7 mouse cellular contexts compared by ENCODE assay signal in genomic region chr4:44168231-44168647, GRCm38 (mm10).
DNase-seq lines count a peak whose midpoint lies in the region; ATAC-seq lines count a peak whose summit lies in the region.

No protein-coding gene starts in this region.

- H3K9ac ChIP-seq in embryonic facial prominence, embryonic 11.5 days (replicated peaks; ENCODE audit: low read length) = peak overlapping the region; percentile 22
- H3K9ac ChIP-seq in limb, embryonic 11.5 days (ENCODE audit: low read length) = peak overlapping the region; percentile 9; the same call in 1 of the 2 replicates
- H3K9ac ChIP-seq in midbrain, embryonic 14.5 days (replicated peaks; ENCODE audit: low read length) = no peak overlapping the region; the same call in 1 of the 2 replicates

- peak; percentile 99 for DNase-seq in adrenal gland, postnatal 14 days
- peak; percentile 97 for DNase-seq in embryonic facial prominence, embryonic 11.5 days (ENCODE audit: low spot score)
- DNase-seq in heart, adult 11 months = peak; percentile 100
- peak; percentile 96 for DNase-seq in kidney, adult 18-20 months
- peak; percentile 96 for DNase-seq in limb, embryonic 11.5 days (ENCODE audit: low spot score)
- DNase-seq in midbrain, embryonic 14.5 days = peak; percentile 98
- DNase-seq in spleen, adult 18-20 months = peak; percentile 96 to 97

- peak overlapping the region; percentile 30 for H3K4me3 ChIP-seq in embryonic facial prominence, embryonic 11.5 days (ENCODE audit: low read depth, low read length)
- H3K4me3 ChIP-seq in limb, embryonic 11.5 days (ENCODE audit: low read depth, low read length) = peak overlapping the region; percentile 31
- peak overlapping the region; percentile 38 for H3K4me3 ChIP-seq in midbrain, embryonic 14.5 days (replicated peaks; ENCODE audit: low read depth, low read length)

- no peak overlapping the region for H3K27ac ChIP-seq in embryonic facial prominence, embryonic 11.5 days (replicated peaks; ENCODE audit: low read depth, low read length)
- H3K27ac ChIP-seq in limb, embryonic 11.5 days (replicated peaks; ENCODE audit: low read depth, low read length) = no peak overlapping the region
- peak overlapping the region; percentile 52 for H3K27ac ChIP-seq in midbrain, embryonic 14.5 days (replicated peaks; ENCODE audit: low read depth, low read length)

- ATAC-seq in embryonic facial prominence, embryonic 11.5 days (replicated peaks; ENCODE audit: insufficient number of reproducible peaks, low FRiP score, low TSS enrichment, low read depth) = peak; percentile 84
- ATAC-seq in limb, embryonic 11.5 days (ENCODE audit: insufficient number of reproducible peaks, low FRiP score, low TSS enrichment, low read depth) = peak; percentile 83
- ATAC-seq in midbrain, embryonic 14.5 days (ENCODE audit: low FRiP score, low TSS enrichment) = peak; percentile 90

- peak overlapping the region; percentile 53 for H3K4me2 ChIP-seq in embryonic facial prominence, embryonic 11.5 days (ENCODE audit: low read depth, low read length)
- H3K4me2 ChIP-seq in limb, embryonic 11.5 days (ENCODE audit: low read depth, severe bottlenecking) = peak overlapping the region; percentile 43
- H3K4me2 ChIP-seq in midbrain, embryonic 14.5 days (ENCODE audit: low read length) = peak overlapping the region; percentile 58

- no peaks in the 10 kb centered on the region for H3K36me3 ChIP-seq in embryonic facial prominence, embryonic 11.5 days (replicated peaks; ENCODE audit: control insufficient read depth, insufficient read depth, low read depth, low read length)
- H3K36me3 ChIP-seq in limb, embryonic 11.5 days (ENCODE audit: control insufficient read depth, insufficient read depth, low read length) = no peaks in the 10 kb centered on the region
- no peaks in the 10 kb centered on the region for H3K36me3 ChIP-seq in midbrain, embryonic 14.5 days (ENCODE audit: control insufficient read depth, insufficient read depth, low read length)

- WGBS in embryonic facial prominence, embryonic 11.5 days = 0% methylated on average over 18 of the region's 34 CpGs
- WGBS in limb, embryonic 11.5 days = 1% methylated on average over 24 of the region's 34 CpGs
- WGBS in midbrain, embryonic 14.5 days = under 1% methylated on average over 27 of the region's 34 CpGs

- H3K27me3 ChIP-seq in embryonic facial prominence, embryonic 11.5 days (ENCODE audit: control insufficient read depth, insufficient read depth, low read length) = no peaks in the 10 kb centered on the region
- no peaks in the 10 kb centered on the region for H3K27me3 ChIP-seq in limb, embryonic 11.5 days (ENCODE audit: control insufficient read depth, insufficient read depth, low read length)
- H3K27me3 ChIP-seq in midbrain, embryonic 14.5 days (ENCODE audit: control insufficient read depth, insufficient read depth, low read length) = no peaks in the 10 kb centered on the region

- peaks cover 3% of the 10 kb centered on the region; the same call in 1 of the 2 replicates for H3K4me1 ChIP-seq in embryonic facial prominence, embryonic 11.5 days (ENCODE audit: control insufficient read depth, insufficient read depth, low read length)
- H3K4me1 ChIP-seq in limb, embryonic 11.5 days (ENCODE audit: control insufficient read depth, insufficient read depth, low read length) = peaks cover 21% of the 10 kb centered on the region
- H3K4me1 ChIP-seq in midbrain, embryonic 14.5 days (ENCODE audit: control insufficient read depth, insufficient read depth, low read length) = peaks cover 31% of the 10 kb centered on the region

- H3K9me3 ChIP-seq in embryonic facial prominence, embryonic 11.5 days (replicated peaks; ENCODE audit: control insufficient read depth, low read length) = no peaks in the 10 kb centered on the region
- H3K9me3 ChIP-seq in limb, embryonic 11.5 days (ENCODE audit: control insufficient read depth, low read length) = no peaks in the 10 kb centered on the region
- no peaks in the 10 kb centered on the region for H3K9me3 ChIP-seq in midbrain, embryonic 14.5 days (ENCODE audit: control insufficient read depth, low read length)
